Mouse (Mus musculus): ENCODE data around the gene Vegfb. TPM values are rescaled to one million over a fixed set of nuclear protein-coding genes. Genes with fewer than 3 reads are reported as not detected.

Gene Vegfb
- polyA plus RNA-seq (2016; fragmentation: Nextera tagmentation; extraction: Ambion mirVana) = 53.3 and 57.5 TPM in 2 replicates

GRCm38 (mm10) chr19:6987061-6987903 is at the start of gene Vegfb:
Gene Vegfb (minus strand): TSS chr19:6987651.
- H3K36me3 ChIP-seq = peaks cover 29% of the 10 kb centered on the region
- no peaks in the 10 kb centered on the region for H3K9me3 ChIP-seq
- peak within 1 kb of the TSS; percentile 91 for H3K27ac ChIP-seq
- WGBS = under 1% methylated on average over 75 of the region's 85 CpGs
- peak within 1 kb of the TSS; percentile 86 for H3K4me2 ChIP-seq (replicated peaks)
- peaks cover 21% of the 10 kb centered on the region for H3K4me1 ChIP-seq
- H3K27me3 ChIP-seq = no peaks in the 10 kb centered on the region
- ATAC-seq (ENCODE audit: insufficient number of reproducible peaks, insufficient read depth, low FRiP score, low TSS enrichment) = peak; percentile 36
- peak within 1 kb of the TSS; percentile 88 for H3K9ac ChIP-seq
- peak within 1 kb of the TSS; percentile 91 for H3K4me3 ChIP-seq

GRCm38 (mm10) chr19:7034006-7034405 is 46.6 kb upstream of the Vegfb start:
- Histone ChIP-seq H3K4me2 (replicated peaks) (no peak overlapping the region), H3K36me3 (peaks cover 68% of the 10 kb centered on the region), H3K4me3 (no peak overlapping the region), H3K9me3 (no peaks in the 10 kb centered on the region), H3K4me1 (peaks cover 8% of the 10 kb centered on the region), H3K27ac (no peak overlapping the region), H3K9ac (no peak overlapping the region), H3K27me3 (no peaks in the 10 kb centered on the region)
- ATAC-seq (ENCODE audit: insufficient number of reproducible peaks, insufficient read depth, low FRiP score, low TSS enrichment) = no peak
- WGBS = 91% methylated on average over 5 of the region's 5 CpGs

- Histone ChIP-seq H3K9ac (no peak overlapping the region), H3K9me3 (no peaks in the 10 kb centered on the region), H3K4me1 (no peaks in the 10 kb centered on the region), H3K36me3 (peaks cover 95% of the 10 kb centered on the region), H3K27me3 (no peaks in the 10 kb centered on the region), H3K27ac (no peak overlapping the region), H3K4me3 (no peak overlapping the region), H3K4me2 (replicated peaks) (no peak overlapping the region)
- 94% methylated on average over 5 of the region's 5 CpGs for WGBS
- ATAC-seq (ENCODE audit: insufficient number of reproducible peaks, insufficient read depth, low FRiP score, low TSS enrichment) = no peak
Measured at GRCm38 (mm10) chr19:7029531-7029930, 42.1 kb upstream of the Vegfb start.

GRCm38 (mm10) chr19:7020224-7020641 is 32.8 kb upstream of the Vegfb start:
- Histone ChIP-seq H3K9ac (no peak overlapping the region), H3K4me1 (no peaks in the 10 kb centered on the region), H3K4me3 (no peak overlapping the region), H3K9me3 (no peaks in the 10 kb centered on the region), H3K27me3 (no peaks in the 10 kb centered on the region), H3K27ac (no peak overlapping the region), H3K4me2 (replicated peaks) (no peak overlapping the region), H3K36me3 (peaks cover 66% of the 10 kb centered on the region)
- WGBS = 52% methylated on average over 3 of the region's 3 CpGs
- no peak for ATAC-seq (ENCODE audit: insufficient number of reproducible peaks, insufficient read depth, low FRiP score, low TSS enrichment)

GRCm38 (mm10) chr19:7019191-7019590 is 31.7 kb upstream of the Vegfb start, which contains the start of gene Fermt3:
Gene Fermt3 (minus strand): TSS chr19:7019469.
- H3K9ac ChIP-seq = no peak within 1 kb of the TSS
- no peaks in the 10 kb centered on the region for H3K27me3 ChIP-seq
- 83% methylated on average over 5 of the region's 5 CpGs for WGBS

GRCm38 (mm10) chr19:7018546-7018945 is 31.1 kb upstream of the Vegfb start:
- H3K9me3 ChIP-seq = no peaks in the 10 kb centered on the region
- H3K27ac ChIP-seq = no peak overlapping the region
- no peak overlapping the region for H3K4me2 ChIP-seq (replicated peaks)
- no peak for ATAC-seq (ENCODE audit: insufficient number of reproducible peaks, insufficient read depth, low FRiP score, low TSS enrichment)
- peaks cover 62% of the 10 kb centered on the region for H3K36me3 ChIP-seq
- no peak overlapping the region for H3K9ac ChIP-seq
- H3K4me1 ChIP-seq = no peaks in the 10 kb centered on the region
- WGBS = 88% methylated on average over 11 of the region's 11 CpGs
- H3K27me3 ChIP-seq = no peaks in the 10 kb centered on the region
- H3K4me3 ChIP-seq = no peak overlapping the region

More at GRCm38 (mm10) chr19:7019191-7019590, 31.7 kb upstream of the Vegfb start, which contains the start of gene Fermt3:
- 0 out of 2 replicates have a peak, but pooled peaks have one; percentile 23 for ATAC-seq (ENCODE audit: insufficient number of reproducible peaks, insufficient read depth, low FRiP score, low TSS enrichment)
- H3K9me3 ChIP-seq = no peaks in the 10 kb centered on the region
- 0 out of 2 replicates have a peak within 1 kb of the TSS, but pooled peaks have one; percentile 6 for H3K27ac ChIP-seq
- no peaks in the 10 kb centered on the region for H3K4me1 ChIP-seq
- peaks cover 61% of the 10 kb centered on the region for H3K36me3 ChIP-seq
- H3K4me2 ChIP-seq (replicated peaks) = no peak within 1 kb of the TSS
- H3K4me3 ChIP-seq = no peak within 1 kb of the TSS

GRCm38 (mm10) chr19:7017541-7018457 is 30.3 kb upstream of the Vegfb start:
- no peak overlapping the region for H3K4me3 ChIP-seq
- no peak for ATAC-seq (ENCODE audit: insufficient number of reproducible peaks, insufficient read depth, low FRiP score, low TSS enrichment)
- no peaks in the 10 kb centered on the region for H3K4me1 ChIP-seq
- peaks cover 58% of the 10 kb centered on the region for H3K36me3 ChIP-seq
- no peak overlapping the region for H3K4me2 ChIP-seq (replicated peaks)
- no peaks in the 10 kb centered on the region for H3K27me3 ChIP-seq
- no peaks in the 10 kb centered on the region for H3K9me3 ChIP-seq
- WGBS = 84% methylated on average over 12 of the region's 12 CpGs
- no peak overlapping the region for H3K9ac ChIP-seq
- no peak overlapping the region for H3K27ac ChIP-seq

GRCm38 (mm10) chr19:7014481-7015135 is 27.2 kb upstream of the Vegfb start:
- no peak overlapping the region for H3K9ac ChIP-seq
- H3K9me3 ChIP-seq = no peaks in the 10 kb centered on the region
- no peak overlapping the region for H3K4me2 ChIP-seq (replicated peaks)
- peaks cover 27% of the 10 kb centered on the region for H3K36me3 ChIP-seq
- no peak overlapping the region for H3K27ac ChIP-seq
- no peak for ATAC-seq (ENCODE audit: insufficient number of reproducible peaks, insufficient read depth, low FRiP score, low TSS enrichment)
- H3K4me1 ChIP-seq = no peaks in the 10 kb centered on the region
- no peak overlapping the region for H3K4me3 ChIP-seq
- H3K27me3 ChIP-seq = no peaks in the 10 kb centered on the region
- WGBS = 88% methylated on average over 20 of the region's 20 CpGs

GRCm38 (mm10) chr19:7013984-7014383 is 26.5 kb upstream of the Vegfb start:
- no peaks in the 10 kb centered on the region for H3K4me1 ChIP-seq
- no peak overlapping the region for H3K9ac ChIP-seq
- ATAC-seq (ENCODE audit: insufficient number of reproducible peaks, insufficient read depth, low FRiP score, low TSS enrichment) = no peak
- H3K27ac ChIP-seq = no peak overlapping the region
- no peaks in the 10 kb centered on the region for H3K27me3 ChIP-seq
- WGBS = 85% methylated on average over 9 of the region's 9 CpGs
- no peak overlapping the region for H3K4me2 ChIP-seq (replicated peaks)
- H3K4me3 ChIP-seq = no peak overlapping the region
- H3K9me3 ChIP-seq = no peaks in the 10 kb centered on the region
- H3K36me3 ChIP-seq = peaks cover 20% of the 10 kb centered on the region

- H3K4me3 ChIP-seq = no peak overlapping the region
- no peaks in the 10 kb centered on the region for H3K27me3 ChIP-seq
- no peak overlapping the region for H3K27ac ChIP-seq
- peaks cover 15% of the 10 kb centered on the region for H3K36me3 ChIP-seq
- 82% methylated on average over 4 of the region's 4 CpGs for WGBS
- H3K4me2 ChIP-seq (replicated peaks) = no peak overlapping the region
- H3K9me3 ChIP-seq = no peaks in the 10 kb centered on the region
- no peak for ATAC-seq (ENCODE audit: insufficient number of reproducible peaks, insufficient read depth, low FRiP score, low TSS enrichment)
- no peak overlapping the region for H3K9ac ChIP-seq
- no peaks in the 10 kb centered on the region for H3K4me1 ChIP-seq
Measured at GRCm38 (mm10) chr19:7012426-7012825, 25.0 kb upstream of the Vegfb start.

GRCm38 (mm10) chr19:7006892-7007593 is 19.6 kb upstream of the Vegfb start:
- no peaks in the 10 kb centered on the region for H3K36me3 ChIP-seq
- no peaks in the 10 kb centered on the region for H3K9me3 ChIP-seq
- H3K9ac ChIP-seq = no peak overlapping the region
- no peaks in the 10 kb centered on the region for H3K27me3 ChIP-seq
- no peaks in the 10 kb centered on the region for H3K4me1 ChIP-seq
- H3K4me2 ChIP-seq (replicated peaks) = no peak overlapping the region
- WGBS = 86% methylated on average over 9 of the region's 9 CpGs
- no peak overlapping the region for H3K4me3 ChIP-seq
- no peak overlapping the region for H3K27ac ChIP-seq
- ATAC-seq (ENCODE audit: insufficient number of reproducible peaks, insufficient read depth, low FRiP score, low TSS enrichment) = no peak

Measured in embryonic facial prominence, embryonic 12.5 days (tissue).